Mouse (Mus musculus) bone marrow, adult 2 months (tissue): ENCODE data around the gene Iqsec1.

Experiments used
- CTCF ChIP-seq: fragments of 200-500 bp; IDR thresholded peaks from 2 replicates; pipeline ENCODE4 v1.5.1; 2011; ENCODE audit warnings: low read length, control low read depth; ENCODE audit not compliant: control insufficient read depth, insufficient read depth
- POLR2A ChIP-seq: fragments of 200-500 bp; IDR thresholded peaks from 2 replicates; pipeline ENCODE4 v1.6.1; 2011; ENCODE audit warnings: low read depth, mild to moderate bottlenecking, control low read depth, low read length, borderline replicate concordance; ENCODE audit not compliant: control insufficient read depth

DNA sequence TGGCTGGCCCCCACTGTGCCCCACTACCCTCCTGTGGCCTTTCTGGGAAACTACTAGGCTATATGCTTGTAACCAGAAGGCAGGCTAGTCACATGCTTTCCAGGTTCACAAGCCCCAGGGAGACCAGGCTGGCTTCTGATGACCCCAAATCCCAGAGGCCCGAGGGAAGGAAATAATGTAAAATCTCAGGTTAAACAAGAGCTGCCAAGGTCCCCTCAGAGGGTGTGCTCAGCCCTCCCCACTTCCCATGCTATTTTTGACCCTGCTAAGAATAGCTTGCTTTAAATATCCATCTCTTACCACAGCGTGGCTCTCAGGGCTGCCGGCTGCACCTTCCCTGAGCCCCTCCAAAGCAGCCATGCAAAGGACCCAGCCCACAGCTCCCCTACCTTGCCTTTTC lies 299.7 kb downstream of the Iqsec1 start:
- TF ChIP-seq POLR2A, result no peak
- TF ChIP-seq CTCF, result no peak
